Mouse (Mus musculus): ENCODE data around the gene Esr2. TPM values are rescaled to one million over a fixed set of nuclear protein-coding genes. Genes with fewer than 3 reads are reported as not detected.
"Not testable (repeated sequence)": the region's sequence is repeated elsewhere in the genome, so short reads cannot be mapped to it uniquely, and the experiment has no call there.

The Esr2 gene
- polyA plus RNA-seq, 1 experiment from 2014 or later, result 0.05 TPM

DNA sequence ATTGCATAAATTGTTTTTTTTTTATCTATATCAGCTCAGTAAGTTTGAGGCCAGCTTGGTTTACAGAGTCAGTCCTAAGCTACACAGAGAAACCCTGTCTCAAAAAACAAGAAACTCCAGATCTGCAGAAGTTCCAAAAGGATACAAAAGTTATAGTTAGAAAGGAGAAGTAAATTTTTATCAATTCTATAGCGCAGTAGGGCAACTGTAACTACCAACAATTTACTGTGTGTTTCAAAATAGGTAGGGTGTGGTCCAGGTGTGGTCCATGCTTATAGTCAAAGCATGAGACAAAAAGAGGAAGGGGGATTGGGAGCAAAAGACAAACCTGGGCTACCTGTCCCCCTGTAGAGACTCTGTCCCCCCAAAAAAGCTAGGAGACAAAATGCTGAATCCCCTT is 9.4 kb upstream of the Esr2 start:
- no peak overlapping the region for H3K9ac ChIP-seq
- no peak overlapping the region for H3K27ac ChIP-seq
- H3K9me3 ChIP-seq, result no peaks in the 10 kb centered on the region
- H3K36me3 ChIP-seq, result no peaks in the 10 kb centered on the region
- no peak for ATAC-seq
- H3K4me1 ChIP-seq (replicated peaks), result no peaks in the 10 kb centered on the region
- no peaks in the 10 kb centered on the region for H3K27me3 ChIP-seq (replicated peaks)
- WGBS, result 83% methylated on average over 1 of the region's 1 CpGs
- no peak overlapping the region for H3K4me2 ChIP-seq (replicated peaks)
- no peak overlapping the region for H3K4me3 ChIP-seq (replicated peaks)

DNA sequence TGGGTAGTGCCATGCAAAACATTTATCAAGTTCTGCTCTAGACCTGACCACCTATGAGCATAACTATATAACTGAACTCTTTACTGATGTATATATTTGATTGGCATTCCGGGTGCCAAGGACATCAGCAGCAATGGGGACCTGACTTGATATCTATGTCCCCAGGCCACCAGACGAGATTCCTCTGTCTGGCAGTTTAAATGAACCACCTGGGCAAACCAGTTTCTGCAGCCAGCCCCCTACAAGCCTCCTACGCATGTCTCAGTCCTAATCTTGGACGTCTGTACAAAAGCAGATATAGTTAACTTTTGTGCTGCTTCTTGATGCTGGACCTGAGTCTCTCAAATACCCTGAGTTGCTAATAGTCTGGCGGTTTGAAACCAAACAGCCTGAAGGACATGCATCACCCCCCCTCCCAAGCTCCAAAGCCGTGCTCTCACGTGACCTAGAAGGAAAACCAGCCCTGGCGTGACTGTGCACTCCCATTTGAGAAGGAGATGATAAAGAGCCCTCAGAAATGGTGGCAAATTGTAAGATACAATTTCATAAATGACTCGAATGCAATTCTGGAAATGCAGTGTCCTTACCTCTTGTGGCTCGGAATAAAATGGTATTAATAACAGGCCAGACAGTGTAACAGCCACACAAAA is 8.2 kb upstream of the Esr2 start:
- no peak overlapping the region for H3K4me2 ChIP-seq (replicated peaks)
- H3K27me3 ChIP-seq (replicated peaks), result no peaks in the 10 kb centered on the region
- no peak overlapping the region for H3K27ac ChIP-seq
- H3K9me3 ChIP-seq, result no peaks in the 10 kb centered on the region
- no peak overlapping the region for H3K4me3 ChIP-seq (replicated peaks)
- WGBS, result 64% methylated on average over 10 of the region's 10 CpGs
- ATAC-seq, result no peak
- no peaks in the 10 kb centered on the region for H3K36me3 ChIP-seq
- H3K4me1 ChIP-seq (replicated peaks), result no peaks in the 10 kb centered on the region
- no peak overlapping the region for H3K9ac ChIP-seq

DNA sequence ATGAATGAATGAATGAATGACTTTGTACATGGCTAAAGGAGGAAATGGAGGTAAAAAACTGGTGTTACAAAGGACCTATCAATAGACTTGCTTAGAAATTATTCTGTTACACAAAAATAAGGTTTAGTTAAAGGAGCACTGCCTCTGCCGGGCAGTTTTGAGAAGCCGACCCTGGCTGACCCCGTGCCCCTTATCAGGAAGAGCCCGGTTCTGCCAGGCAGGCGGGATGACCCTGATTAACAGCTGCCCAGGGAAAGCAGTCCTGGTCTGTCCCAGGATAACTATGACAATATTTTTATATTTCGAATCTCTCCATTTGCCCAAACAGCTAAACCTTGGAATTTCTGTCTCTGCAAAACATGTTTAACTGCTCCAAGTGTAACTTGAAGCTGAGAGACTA is 7.2 kb upstream of the Esr2 start:
- Histone ChIP-seq H3K9me3 (no peaks in the 10 kb centered on the region), H3K4me3 (replicated peaks) (no peak overlapping the region), H3K9ac (no peak overlapping the region), H3K4me2 (replicated peaks) (no peak overlapping the region), H3K27me3 (replicated peaks) (no peaks in the 10 kb centered on the region), H3K4me1 (replicated peaks) (no peaks in the 10 kb centered on the region), H3K36me3 (no peaks in the 10 kb centered on the region), H3K27ac (no peak overlapping the region)
- WGBS, result 55% methylated on average over 6 of the region's 6 CpGs
- no peak for ATAC-seq

DNA sequence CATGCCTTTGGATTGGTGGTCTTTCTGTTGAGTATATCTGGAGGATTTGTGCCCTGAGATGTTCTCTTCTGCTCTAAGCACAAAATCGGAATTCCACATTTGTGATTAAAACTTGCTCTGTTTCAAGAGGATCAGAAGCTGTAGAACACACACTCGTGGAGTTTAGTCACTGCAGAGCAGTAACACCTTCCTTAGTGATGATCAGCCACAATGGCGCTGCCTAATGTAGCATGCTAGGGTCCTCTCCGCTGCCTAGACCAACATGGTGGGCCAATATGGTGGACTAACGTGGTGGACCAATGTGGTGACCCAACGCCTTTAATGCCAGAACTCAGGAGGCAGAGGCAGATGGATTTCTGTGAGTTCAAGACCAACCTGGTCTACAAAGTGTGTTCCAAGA is 5.8 kb upstream of the Esr2 start:
- no peak for ATAC-seq
- no peak overlapping the region for H3K9ac ChIP-seq
- WGBS, result 92% methylated on average over 6 of the region's 6 CpGs
- no peaks in the 10 kb centered on the region for H3K36me3 ChIP-seq
- H3K4me3 ChIP-seq (replicated peaks), result no peak overlapping the region
- no peaks in the 10 kb centered on the region for H3K4me1 ChIP-seq (replicated peaks)
- no peaks in the 10 kb centered on the region for H3K9me3 ChIP-seq
- H3K27me3 ChIP-seq (replicated peaks), result no peaks in the 10 kb centered on the region
- H3K27ac ChIP-seq, result no peak overlapping the region
- H3K4me2 ChIP-seq (replicated peaks), result no peak overlapping the region

DNA sequence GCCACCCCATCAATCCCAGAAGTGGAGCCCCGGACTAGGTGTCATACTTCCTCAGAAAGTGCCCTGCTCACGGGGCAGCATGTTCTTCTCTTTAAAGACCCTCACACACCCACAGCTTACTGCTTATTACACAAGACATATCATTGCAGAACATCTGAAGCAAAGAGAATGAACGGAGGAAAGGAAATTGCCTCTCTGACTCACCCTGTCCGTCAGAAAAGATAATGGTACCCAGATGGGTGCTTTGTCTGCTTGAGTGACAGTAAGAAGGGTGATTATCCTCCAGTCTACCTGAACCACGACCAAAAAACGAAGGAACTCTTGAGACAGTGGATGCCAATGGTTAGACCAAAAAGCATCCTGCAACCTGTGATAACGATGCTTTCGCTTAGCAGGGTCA is 4.4 kb upstream of the Esr2 start:
- Histone ChIP-seq H3K4me2 (replicated peaks) (no peak overlapping the region), H3K27me3 (replicated peaks) (peaks cover 3% of the 10 kb centered on the region; the same call in 1 of the 2 replicates), H3K4me1 (replicated peaks) (peaks cover 8% of the 10 kb centered on the region), H3K9ac (no peak overlapping the region), H3K36me3 (no peaks in the 10 kb centered on the region), H3K4me3 (replicated peaks) (no peak overlapping the region), H3K27ac (no peak overlapping the region), H3K9me3 (no peaks in the 10 kb centered on the region)
- WGBS, result 74% methylated on average over 8 of the region's 8 CpGs
- ATAC-seq, result no peak

DNA sequence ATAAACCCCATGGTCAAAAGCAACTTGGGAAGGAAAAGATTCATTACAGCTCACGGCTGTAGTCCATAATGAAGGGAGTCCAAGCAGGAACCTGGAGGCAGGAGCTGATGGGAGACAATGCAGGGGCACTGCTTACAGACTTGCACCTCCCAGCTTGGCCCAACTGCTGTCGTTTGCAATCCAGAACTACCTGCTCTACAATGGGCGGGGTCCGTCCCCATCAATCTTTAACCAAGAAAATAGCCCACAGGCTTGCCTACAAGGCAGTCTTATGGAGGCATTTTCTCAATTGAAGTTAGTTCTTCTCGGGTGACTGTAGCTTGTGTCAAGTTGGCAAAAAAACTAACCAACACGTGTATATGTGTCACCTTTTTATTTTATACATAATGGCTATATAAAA is 3.4 kb upstream of the Esr2 start:
- Histone ChIP-seq H3K36me3 (no peaks in the 10 kb centered on the region), H3K4me3 (replicated peaks) (no peak overlapping the region), H3K27me3 (replicated peaks) (peaks cover 3% of the 10 kb centered on the region; the same call in 1 of the 2 replicates), H3K27ac (no peak overlapping the region), H3K9me3 (no peaks in the 10 kb centered on the region), H3K4me1 (replicated peaks) (peaks cover 8% of the 10 kb centered on the region), H3K9ac (no peak overlapping the region), H3K4me2 (replicated peaks) (no peak overlapping the region)
- 54% methylated on average over 6 of the region's 6 CpGs for WGBS
- peak; percentile 76 for ATAC-seq

DNA sequence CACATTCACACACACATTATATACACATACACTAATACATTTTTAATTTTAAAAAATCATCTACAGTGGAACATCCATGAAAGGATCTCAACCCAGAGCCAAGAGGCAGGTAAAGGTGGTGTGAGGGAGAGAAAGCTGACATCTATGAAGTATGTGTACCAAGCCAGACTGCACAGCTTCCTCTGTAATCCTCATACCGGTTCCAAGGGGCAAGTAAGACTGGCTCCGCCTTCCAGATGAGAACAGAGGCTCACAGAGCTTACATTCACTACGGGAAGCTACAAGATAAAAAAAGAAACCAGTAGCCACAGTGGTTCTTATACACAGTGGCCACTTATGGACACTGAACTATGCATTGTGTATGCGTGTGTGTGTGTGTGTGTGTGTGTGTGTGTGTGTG is 2.5 kb upstream of the Esr2 start:
- 43% methylated on average over 4 of the region's 4 CpGs for WGBS
- peak; percentile 61 for ATAC-seq
- Histone ChIP-seq H3K9me3 (no peaks in the 10 kb centered on the region), H3K36me3 (no peaks in the 10 kb centered on the region), H3K27ac (no peak overlapping the region), H3K4me1 (replicated peaks) (peaks cover 8% of the 10 kb centered on the region), H3K4me3 (replicated peaks) (no peak overlapping the region), H3K9ac (no peak overlapping the region), H3K4me2 (replicated peaks) (no peak overlapping the region), H3K27me3 (replicated peaks) (peaks cover 3% of the 10 kb centered on the region; the same call in 1 of the 2 replicates)

DNA sequence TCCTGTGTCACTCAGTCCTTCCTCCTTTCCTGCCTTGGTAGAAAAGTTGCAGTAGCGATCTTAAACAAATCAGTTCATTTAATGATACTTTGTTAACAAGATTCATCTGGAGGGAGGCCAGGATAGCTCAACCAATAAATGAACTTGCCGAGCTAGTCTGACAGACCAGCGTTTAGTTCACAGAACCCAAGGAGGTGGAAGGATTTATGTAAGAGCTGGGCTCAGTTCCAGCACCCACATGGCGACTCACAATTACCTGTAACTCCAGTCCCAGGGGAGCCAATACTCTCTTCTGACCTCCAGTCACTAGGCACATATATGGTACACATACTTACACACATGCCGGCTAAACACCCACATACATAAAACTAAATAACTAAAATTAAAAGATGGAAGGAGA is 2.0 kb upstream of the Esr2 start:
- no peaks in the 10 kb centered on the region for H3K36me3 ChIP-seq
- no peak for ATAC-seq
- H3K4me1 ChIP-seq (replicated peaks), result peaks cover 8% of the 10 kb centered on the region
- WGBS, result 61% methylated on average over 5 of the region's 5 CpGs
- no peaks in the 10 kb centered on the region for H3K9me3 ChIP-seq
- no peak overlapping the region for H3K4me2 ChIP-seq (replicated peaks)
- H3K4me3 ChIP-seq (replicated peaks), result no peak overlapping the region
- peaks cover 3% of the 10 kb centered on the region; the same call in 1 of the 2 replicates for H3K27me3 ChIP-seq (replicated peaks)
- no peak overlapping the region for H3K27ac ChIP-seq
- H3K9ac ChIP-seq, result no peak overlapping the region

DNA sequence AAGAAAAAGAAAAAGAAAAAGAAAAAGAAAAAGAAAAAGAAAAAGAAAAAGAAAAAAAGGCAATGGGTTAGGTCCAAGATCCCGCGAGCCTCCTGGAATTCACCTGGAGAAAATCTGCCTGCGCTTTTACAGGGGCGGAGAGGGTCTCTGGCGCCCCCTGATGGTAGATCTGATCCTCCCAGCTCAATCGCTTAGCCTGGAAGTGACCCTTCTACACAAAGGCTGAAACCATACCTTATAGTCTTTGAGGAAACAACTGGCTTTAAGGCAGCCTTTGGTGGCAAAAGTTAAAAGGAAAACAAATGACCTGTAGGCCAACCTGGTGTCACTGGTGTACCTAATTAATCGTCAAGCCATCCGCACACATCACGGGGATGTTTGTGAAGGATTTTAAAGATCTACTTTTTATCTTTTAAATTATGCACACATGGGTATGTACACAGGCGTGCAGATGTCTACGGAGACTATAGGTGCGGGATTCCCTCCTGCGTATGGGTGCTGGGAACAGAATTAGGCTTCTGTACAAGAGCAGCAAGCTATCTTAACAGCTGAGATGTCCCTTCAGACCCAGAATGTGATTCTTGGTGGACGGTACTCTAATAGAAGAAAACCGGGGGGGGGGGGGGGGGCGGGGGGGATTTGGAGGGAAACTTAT is 932 bp upstream of the Esr2 start:
- WGBS, result 33% methylated on average over 16 of the region's 16 CpGs
- Histone ChIP-seq H3K27ac (no peak overlapping the region), H3K4me2 (replicated peaks) (peak overlapping the region; percentile 90), H3K36me3 (no peaks in the 10 kb centered on the region), H3K9ac (no peak overlapping the region), H3K4me3 (replicated peaks) (peak overlapping the region; percentile 37; the same call in 1 of the 2 replicates), H3K4me1 (replicated peaks) (peaks cover 8% of the 10 kb centered on the region), H3K9me3 (no peaks in the 10 kb centered on the region), H3K27me3 (replicated peaks) (peaks cover 3% of the 10 kb centered on the region; the same call in 1 of the 2 replicates)
- peak; percentile 79 for ATAC-seq

DNA sequence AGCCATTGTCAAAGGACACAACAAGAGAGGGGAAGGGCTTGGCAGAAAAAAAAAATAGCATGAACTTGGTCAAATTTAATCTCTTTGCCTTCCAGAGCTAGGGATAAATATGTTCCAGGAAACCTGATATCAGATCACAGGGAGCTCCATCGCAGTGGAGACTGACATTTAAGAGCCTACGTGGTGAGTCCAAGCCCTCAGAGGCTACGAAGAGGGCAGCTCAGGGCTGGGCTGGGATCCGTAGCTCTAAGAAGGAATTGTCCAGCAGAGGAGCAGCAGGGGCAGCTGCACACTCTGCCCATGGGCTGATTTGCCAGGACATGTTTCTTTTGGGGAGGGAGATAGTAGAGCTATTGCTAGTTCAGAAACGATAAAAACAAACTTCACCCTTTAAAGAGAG is 11.4 kb downstream of the Esr2 start:
- ATAC-seq, result no peak
- 58% methylated on average over 5 of the region's 5 CpGs for WGBS
- H3K9me3 ChIP-seq, result no peaks in the 10 kb centered on the region
- 0 out of 2 replicates have a peak, but pooled peaks cover 2% of the 10 kb centered on the region for H3K27me3 ChIP-seq (replicated peaks)
- H3K9ac ChIP-seq, result no peak overlapping the region
- H3K4me3 ChIP-seq (replicated peaks), result no peak overlapping the region
- H3K27ac ChIP-seq, result no peak overlapping the region
- H3K4me2 ChIP-seq (replicated peaks), result no peak overlapping the region
- H3K36me3 ChIP-seq, result no peaks in the 10 kb centered on the region
- H3K4me1 ChIP-seq (replicated peaks), result no peaks in the 10 kb centered on the region

DNA sequence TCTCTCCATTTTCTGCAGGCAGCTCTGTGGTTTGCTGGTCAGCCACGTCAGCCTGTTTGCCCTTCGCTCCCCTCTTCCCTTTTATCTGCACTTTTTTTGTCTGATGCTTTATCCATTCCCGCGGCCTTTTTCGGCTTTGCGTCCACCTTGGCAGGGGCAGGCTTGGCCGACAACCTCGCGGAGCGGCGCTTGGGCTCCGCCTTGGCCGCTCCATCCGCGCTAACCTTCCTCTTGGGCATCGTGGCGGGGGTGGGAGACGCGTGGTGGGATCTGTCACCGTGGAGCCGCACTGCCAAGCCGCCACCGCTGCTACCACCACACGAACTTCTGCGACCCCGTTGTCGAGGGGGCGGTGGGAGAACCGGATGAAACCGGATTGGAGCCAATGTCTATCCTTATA is 24.7 kb downstream of the Esr2 start:
- not testable (repeated sequence) for H3K9ac ChIP-seq; H3K36me3 ChIP-seq; H3K27ac ChIP-seq; H3K9me3 ChIP-seq; ATAC-seq; H3K27me3 ChIP-seq (replicated peaks); H3K4me1 ChIP-seq (replicated peaks)
- 11% methylated on average over 30 of the region's 30 CpGs for WGBS
- H3K4me3 ChIP-seq (replicated peaks), result peak overlapping the region; percentile 27
- H3K4me2 ChIP-seq (replicated peaks), result peak overlapping the region; percentile 63

DNA sequence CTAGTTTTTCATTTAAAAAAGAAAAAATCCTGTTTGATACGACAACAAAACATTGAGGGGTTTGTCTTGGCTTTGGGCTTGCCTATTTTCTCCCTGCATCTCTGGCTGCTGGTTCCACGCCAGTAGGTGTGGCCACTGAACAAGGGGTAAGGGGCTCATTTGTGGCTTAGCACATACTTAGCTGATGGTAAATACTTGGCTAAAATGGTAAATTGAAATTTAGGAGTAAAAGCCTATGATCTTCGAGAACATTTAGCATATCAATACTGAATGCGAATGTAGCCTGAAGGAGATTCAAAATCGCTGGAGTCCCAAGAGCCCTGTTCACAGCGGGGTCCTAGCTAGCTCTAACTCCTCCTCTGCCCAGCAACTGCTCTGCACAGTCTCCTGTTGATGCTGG is 40.4 kb downstream of the Esr2 start:
- H3K4me3 ChIP-seq (replicated peaks), result no peak overlapping the region
- no peaks in the 10 kb centered on the region for H3K36me3 ChIP-seq
- H3K27ac ChIP-seq, result no peak overlapping the region
- H3K9ac ChIP-seq, result no peak overlapping the region
- no peak overlapping the region for H3K4me2 ChIP-seq (replicated peaks)
- H3K4me1 ChIP-seq (replicated peaks), result no peaks in the 10 kb centered on the region
- no peaks in the 10 kb centered on the region for H3K27me3 ChIP-seq (replicated peaks)
- no peaks in the 10 kb centered on the region for H3K9me3 ChIP-seq
- 52% methylated on average over 6 of the region's 6 CpGs for WGBS
- ATAC-seq, result no peak

DNA sequence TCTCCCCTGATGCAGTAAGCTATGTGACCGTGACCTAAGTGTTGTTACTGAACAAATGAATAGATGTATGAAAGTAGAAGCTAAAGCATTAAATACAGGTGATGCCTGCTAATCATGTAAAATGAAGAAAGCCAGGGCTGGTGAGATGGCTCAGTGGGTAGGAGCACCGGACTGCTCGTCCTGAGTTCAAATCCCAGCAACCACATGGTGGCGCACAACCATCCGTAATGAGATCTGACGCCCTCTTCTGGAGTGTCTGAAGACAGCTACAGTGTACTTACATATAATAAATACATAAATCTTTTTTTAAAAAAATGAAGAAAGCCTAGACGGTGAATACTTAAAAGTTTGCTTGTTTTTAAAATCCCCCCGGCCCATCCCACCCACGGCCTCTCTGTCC is 44.0 kb downstream of the Esr2 start:
- not testable (repeated sequence) for H3K9me3 ChIP-seq; H3K36me3 ChIP-seq; ATAC-seq; H3K9ac ChIP-seq; H3K4me3 ChIP-seq (replicated peaks); H3K4me2 ChIP-seq (replicated peaks); H3K4me1 ChIP-seq (replicated peaks); H3K27me3 ChIP-seq (replicated peaks); H3K27ac ChIP-seq
- 80% methylated on average over 9 of the region's 9 CpGs for WGBS
